Mouse (Mus musculus) lung, adult 2 months (tissue): ENCODE measurements around the gene Spon2. TPM values are rescaled to one million over a fixed set of nuclear protein-coding genes. Genes with fewer than 3 reads are reported as not detected.

Source experiments
- DNase-seq: peaks from one replicate; pipeline ENCODE4 v3.0.0; 2022
- H3K4me1 ChIP-seq: fragments of 200-500 bp; 2 replicates; pipeline ENCODE4 v1.6.1; 2011; ENCODE audit warnings: low read length; ENCODE audit not compliant: control insufficient read depth, insufficient read depth
- H3K4me3 ChIP-seq: fragments of 200-500 bp; replicated peaks from 2 replicates; pipeline ENCODE3; 2011; ENCODE audit warnings: low read depth, mild to moderate bottlenecking, control low read depth, low read length; ENCODE audit errors: extremely low read depth
- CTCF ChIP-seq: fragments of 200-500 bp; IDR thresholded peaks from 2 replicates; pipeline ENCODE4 v1.5.1; 2011; ENCODE audit warnings: mild to moderate bottlenecking, low read length, control low read depth; ENCODE audit not compliant: insufficient read depth
- POLR2A ChIP-seq: fragments of 200-500 bp; IDR thresholded peaks from 2 replicates; pipeline ENCODE4 v1.6.1; 2011; ENCODE audit warnings: low read depth, mild to moderate bottlenecking, control low read depth, low read length, borderline replicate concordance; ENCODE audit errors: extremely low read depth
- WGBS: fragments of 180-500 bp; shearing (Covaris S2); methylation state at CpG from one replicate; pipeline ENCODE4 v1.1.7; 2018; 5-methylcytosine and 5-hydroxymethylcytosine counted together
- polyA plus RNA-seq: library from polyadenylated mRNA; depleted of rRNA; stranded (reverse); fragments of >200 nt; gene quantifications from 2 replicates; pipeline ENCODE4 v1.2.3, GENCODE M21; 2012

Gene Spon2
- polyA plus RNA-seq, 1 experiment = 47.8 TPM

- H3K4me1 ChIP-seq = peaks cover 11% of the 10 kb centered on the region
- DNase-seq = no peak
- no peak overlapping the region for H3K4me3 ChIP-seq
- TF ChIP-seq CTCF (no peak), POLR2A (no peak)
- 71% methylated on average over 10 of the region's 10 CpGs for WGBS
Measured at GRCm38 (mm10) chr5:33220350-33221044, 2.2 kb upstream of the Spon2 start.

DNA sequence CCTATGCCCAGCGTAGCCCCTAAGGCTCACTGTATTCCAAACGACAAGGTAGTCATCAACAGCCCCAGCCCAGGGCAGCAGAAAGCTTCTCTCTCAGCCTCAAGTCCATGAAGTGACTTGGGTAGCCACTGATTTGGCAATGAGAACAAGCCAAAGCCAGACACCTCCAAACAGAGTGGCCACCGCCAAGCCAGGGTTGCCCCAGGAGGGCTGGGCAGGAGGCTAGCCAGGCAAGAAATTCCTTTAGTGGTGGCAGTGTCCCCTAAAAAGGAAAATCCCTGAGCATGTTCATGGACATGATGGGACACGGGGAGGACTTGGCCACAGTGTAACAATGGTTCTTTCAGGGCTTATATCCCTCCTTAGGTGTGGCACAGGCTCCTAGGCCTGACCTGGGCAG is 1.6 kb upstream of the Spon2 start:
- TF ChIP-seq POLR2A (no peak), CTCF (no peak)
- DNase-seq = no peak
- H3K4me1 ChIP-seq = peaks cover 11% of the 10 kb centered on the region
- H3K4me3 ChIP-seq = no peak overlapping the region
- 89% methylated on average over 4 of the region's 4 CpGs for WGBS

DNA sequence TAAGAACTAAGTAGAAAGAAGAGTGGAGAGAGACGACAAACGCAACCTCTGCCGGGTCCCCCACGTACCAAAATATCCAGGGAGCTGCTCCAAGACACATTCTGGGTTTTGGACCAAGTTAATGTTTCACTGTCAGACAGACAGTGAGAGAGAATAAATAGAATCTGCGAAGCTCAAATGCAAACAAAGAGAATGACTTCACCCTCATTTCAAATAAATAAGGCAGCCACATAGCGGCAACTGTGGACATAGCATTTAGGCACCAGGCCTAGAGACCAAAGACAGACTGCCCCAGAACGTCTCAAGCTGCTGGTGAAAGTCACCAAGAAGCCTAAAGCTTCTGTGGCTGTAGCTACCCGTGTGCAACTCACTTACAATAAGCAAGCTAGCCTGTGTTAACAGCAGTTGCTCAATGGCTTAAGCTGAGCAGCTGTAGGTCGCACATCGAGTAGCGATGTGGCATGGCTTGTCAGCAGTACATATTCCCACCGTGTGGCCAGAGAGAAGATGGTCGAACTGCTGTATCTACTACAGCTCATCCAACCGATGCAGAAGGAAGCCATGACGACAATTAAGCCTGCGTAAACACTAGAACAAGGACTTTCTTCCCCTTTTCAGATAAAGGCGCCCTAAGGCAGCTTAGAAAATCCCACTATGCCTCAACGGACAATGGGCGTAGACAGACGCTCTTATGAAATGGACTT is 643 bp upstream of the Spon2 start:
- no peak overlapping the region for H3K4me3 ChIP-seq
- 59% methylated on average over 20 of the region's 20 CpGs for WGBS
- no peak for TF ChIP-seq POLR2A
- TF ChIP-seq CTCF = no peak
- DNase-seq = no peak
- peaks cover 11% of the 10 kb centered on the region for H3K4me1 ChIP-seq

DNA sequence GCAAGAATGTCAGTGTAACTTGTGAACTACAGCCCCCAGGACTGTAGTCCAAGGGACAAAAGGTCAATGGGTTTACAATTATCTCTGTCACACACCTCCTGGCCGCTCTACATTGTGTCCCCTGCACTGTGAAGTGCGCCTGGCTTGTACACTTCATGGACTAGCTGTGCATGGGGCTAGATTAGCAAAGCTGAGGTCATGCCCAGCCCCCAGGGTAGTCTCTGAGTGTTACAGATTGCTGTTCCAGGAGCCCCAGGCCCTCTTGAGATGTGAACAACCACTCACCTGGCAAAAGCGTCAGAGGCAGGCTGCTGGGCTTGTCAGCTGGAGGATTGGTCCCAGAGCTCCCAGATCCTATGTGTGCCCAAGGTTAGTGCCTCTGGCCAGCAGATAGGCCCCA is 592 bp downstream of the Spon2 start:
- DNase-seq = no peak
- no peak for TF ChIP-seq POLR2A
- no peak for TF ChIP-seq CTCF
- 54% methylated on average over 3 of the region's 3 CpGs for WGBS
- H3K4me1 ChIP-seq = peaks cover 9% of the 10 kb centered on the region
- H3K4me3 ChIP-seq = no peak overlapping the region

GRCm38 (mm10) chr5:33214723-33215122 is 3.5 kb downstream of the Spon2 start:
- TF ChIP-seq CTCF = no peak
- no peak for TF ChIP-seq POLR2A
- Histone ChIP-seq H3K4me3 (no peak overlapping the region), H3K4me1 (peaks cover 3% of the 10 kb centered on the region; the same call in 1 of the 2 replicates)
- no peak for DNase-seq
- WGBS = 62% methylated on average over 4 of the region's 4 CpGs

GRCm38 (mm10) chr5:33211254-33211653 is 7.0 kb downstream of the Spon2 start:
- DNase-seq = no peak
- H3K4me1 ChIP-seq = no peaks in the 10 kb centered on the region
- no peak overlapping the region for H3K4me3 ChIP-seq
- WGBS = 72% methylated on average over 5 of the region's 5 CpGs
- no peak for TF ChIP-seq CTCF
- no peak for TF ChIP-seq POLR2A

GRCm38 (mm10) chr5:33210515-33210914 is 7.7 kb downstream of the Spon2 start:
- Histone ChIP-seq H3K4me1 (no peaks in the 10 kb centered on the region), H3K4me3 (no peak overlapping the region)
- TF ChIP-seq POLR2A = no peak
- no peak for TF ChIP-seq CTCF
- WGBS = 60% methylated on average over 3 of the region's 3 CpGs
- DNase-seq = no peak

GRCm38 (mm10) chr5:33208533-33209245 is 9.6 kb downstream of the Spon2 start:
- Histone ChIP-seq H3K4me3 (no peak overlapping the region), H3K4me1 (peaks cover 3% of the 10 kb centered on the region; the same call in 1 of the 2 replicates)
- 57% methylated on average over 14 of the region's 14 CpGs for WGBS
- no peak for TF ChIP-seq CTCF
- TF ChIP-seq POLR2A = no peak
- no peak for DNase-seq

- WGBS = 50% methylated on average over 9 of the region's 9 CpGs
- Histone ChIP-seq H3K4me1 (peaks cover 3% of the 10 kb centered on the region; the same call in 1 of the 2 replicates), H3K4me3 (no peak overlapping the region)
- DNase-seq = no peak
- TF ChIP-seq POLR2A = no peak
- no peak for TF ChIP-seq CTCF
Measured at GRCm38 (mm10) chr5:33207136-33207535, 11.1 kb downstream of the Spon2 start.
